Mouse (Mus musculus) right cerebral cortex, postnatal 10 days (tissue): ENCODE data around the gene Nudt21.
A peak's percentile ranks its signal among the peaks of the same experiment; 100 is the strongest.

Experiments used
- DNase-seq, 2 experiments: peaks; one replicate each; pipeline ENCODE4 v3.0.0; 2021; ENCODE audit warnings: low spot score in 2 of 2

The Nudt21 gene

GRCm38 (mm10) chr8:94036944-94037524 lies at the start of gene Nudt21, which contains the start of gene Ogfod1:
TSS of gene Nudt21 (minus strand) at chr8:94037031.
TSS of gene Ogfod1 (plus strand) at chr8:94037198.
- peak; percentile 97 for DNase-seq

GRCm38 (mm10) chr8:94076461-94077192 lies 39.8 kb upstream of the Nudt21 start:
- no peak for DNase-seq

GRCm38 (mm10) chr8:94068793-94069192 lies 32.0 kb upstream of the Nudt21 start:
- no peak for DNase-seq

GRCm38 (mm10) chr8:94066121-94066863 lies 29.5 kb upstream of the Nudt21 start:
- DNase-seq = peak; percentile 38 to 50

- DNase-seq = peak; percentile 60 to 71
Observed at GRCm38 (mm10) chr8:94057157-94057854, 20.5 kb upstream of the Nudt21 start.

GRCm38 (mm10) chr8:94052696-94053095 lies 15.9 kb upstream of the Nudt21 start:
- no peak for DNase-seq

GRCm38 (mm10) chr8:94047845-94048244 lies 11.0 kb upstream of the Nudt21 start:
- DNase-seq = no peak

GRCm38 (mm10) chr8:94037806-94038205 lies 975 bp upstream of the Nudt21 start:
- DNase-seq = no peak

- peak; percentile 83 to 84 for DNase-seq
Observed at GRCm38 (mm10) chr8:94036541-94036940, 290 bp downstream of the Nudt21 start.

GRCm38 (mm10) chr8:94035200-94035599 lies 1.6 kb downstream of the Nudt21 start:
- DNase-seq = no peak

- no peak for DNase-seq
Observed at GRCm38 (mm10) chr8:94033601-94034000, 3.2 kb downstream of the Nudt21 start.

GRCm38 (mm10) chr8:94029701-94030100 lies 7.1 kb downstream of the Nudt21 start:
- DNase-seq = no peak

GRCm38 (mm10) chr8:94023916-94024315 lies 12.9 kb downstream of the Nudt21 start:
- DNase-seq = no peak

GRCm38 (mm10) chr8:94013026-94013612 lies 23.7 kb downstream of the Nudt21 start:
- no peak for DNase-seq

GRCm38 (mm10) chr8:94012013-94012951 lies 24.5 kb downstream of the Nudt21 start, which contains the start of gene Amfr:
TSS of gene Amfr (minus strand) at chr8:94012842.
- DNase-seq = peak; percentile 52 to 62

- no peak for DNase-seq
Observed at GRCm38 (mm10) chr8:94011076-94012012, 25.5 kb downstream of the Nudt21 start.

- DNase-seq = no peak
Observed at GRCm38 (mm10) chr8:94010101-94010705, 26.6 kb downstream of the Nudt21 start.

GRCm38 (mm10) chr8:94009243-94009845 lies 27.5 kb downstream of the Nudt21 start:
- DNase-seq = no peak
